Mouse (Mus musculus) left cerebral cortex, adult 2 months (tissue): ENCODE data around the gene Gm14597. TPM values are rescaled to one million over a fixed set of nuclear protein-coding genes. Genes with fewer than 3 reads are reported as not detected.
"Not testable (repeated sequence)": the region's sequence is repeated elsewhere in the genome, so short reads cannot be mapped to it uniquely, and the experiment has no call there.

Experiments
- DNase-seq, 2 experiments: peaks; one replicate each; pipeline ENCODE4 v3.0.0; 2021 to 2022; ENCODE audit warnings: low spot score in 2 of 2, mixed read lengths in 1 of 2; ENCODE audit errors: extremely low spot score in 1 of 2
- H3K27ac ChIP-seq: fragments of 200-600 bp; 2 replicates; pipeline ENCODE4 v1.8.1; 2022
- H3K4me3 ChIP-seq: fragments of 200-600 bp; 2 replicates; pipeline ENCODE4 v1.8.1; 2022
- CTCF ChIP-seq: fragments of 200-600 bp; IDR thresholded peaks from 2 replicates; pipeline ENCODE4 v1.8.1; 2022; ENCODE audit warnings: antibody characterized with exemption, mild to moderate bottlenecking, moderate library complexity
- intact Hi-C: fragments of 180-260 bp; cut with DNase I; formaldehyde crosslinking; loops from one replicate; pipeline ENCODE4 v1.15.1; 2025
- total RNA-seq, 2 experiments: library from RNA; stranded (reverse); gene quantifications; 2 replicates each; pipeline ENCODE4 v1.2.3; 2021

Gene Gm14597
- total RNA-seq, 2 experiments from 2014 or later, result not detected

DNA sequence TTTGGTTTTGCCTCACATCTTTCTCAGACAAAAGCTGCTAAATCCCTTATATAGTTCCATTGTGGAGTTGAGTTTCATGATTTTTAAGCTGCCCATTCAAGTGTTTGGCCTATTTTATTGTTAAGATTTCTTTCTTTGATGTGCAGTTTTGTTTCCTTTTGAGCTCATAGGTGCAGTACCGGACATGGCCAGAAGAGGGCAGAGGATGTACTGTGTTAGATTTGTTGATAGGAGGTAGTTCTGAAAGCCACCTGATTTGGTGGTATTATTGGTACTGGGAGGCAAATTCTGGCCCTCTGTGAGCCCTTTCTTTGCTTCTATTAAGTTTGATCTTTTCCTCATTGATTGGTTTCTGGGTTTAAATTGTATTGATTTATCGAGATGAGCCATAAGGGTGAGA is 8.8 kb downstream of the Gm14597 start:
- H3K27ac ChIP-seq, H3K4me3 ChIP-seq, intact Hi-C loops: not testable (repeated sequence)
- DNase-seq, result peak; percentile 13 to 57
- peak; percentile 48 for TF ChIP-seq CTCF

DNA sequence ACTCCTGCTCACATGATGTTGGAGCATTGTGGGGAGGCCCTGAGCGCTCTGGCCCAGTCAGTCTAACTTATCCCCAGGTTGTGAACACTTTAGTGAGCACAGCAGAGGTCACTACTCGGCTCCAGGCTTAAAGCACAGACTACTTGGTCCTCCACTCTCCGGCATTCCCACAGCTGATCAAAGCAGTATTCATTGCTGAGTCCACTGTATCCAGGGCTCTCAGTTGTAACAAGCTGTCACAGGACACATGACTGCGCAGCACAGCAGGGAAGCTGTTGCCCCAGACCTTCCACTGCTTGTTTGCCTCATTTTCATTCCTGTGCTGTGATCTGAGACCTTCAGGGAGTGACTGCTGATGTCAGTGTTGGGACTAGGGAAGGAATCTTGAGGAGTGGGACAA is 25.4 kb downstream of the Gm14597 start:
- DNase-seq, H3K4me3 ChIP-seq, intact Hi-C loops, H3K27ac ChIP-seq: not testable (repeated sequence)

DNA sequence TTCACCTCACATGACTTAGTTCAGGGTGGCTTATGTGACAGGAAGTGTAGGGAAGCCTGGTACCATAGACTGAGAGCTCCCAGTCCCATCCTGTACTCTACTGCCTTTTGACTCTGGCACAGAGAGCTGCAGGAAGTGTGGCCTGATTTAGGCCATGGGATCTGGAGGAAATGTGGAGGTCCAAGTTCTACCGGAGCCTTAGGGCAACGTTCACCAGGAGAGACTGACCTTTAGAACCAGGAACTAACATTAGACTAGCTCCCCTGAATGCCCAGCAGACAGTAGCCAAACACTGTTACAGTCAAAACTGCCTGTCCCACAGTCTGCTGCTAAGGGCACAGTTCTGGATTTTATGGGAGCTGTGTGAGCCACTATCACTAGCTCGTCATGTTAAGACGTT is 27.4 kb downstream of the Gm14597 start:
- intact Hi-C loops, H3K27ac ChIP-seq, DNase-seq, H3K4me3 ChIP-seq: not testable (repeated sequence)

DNA sequence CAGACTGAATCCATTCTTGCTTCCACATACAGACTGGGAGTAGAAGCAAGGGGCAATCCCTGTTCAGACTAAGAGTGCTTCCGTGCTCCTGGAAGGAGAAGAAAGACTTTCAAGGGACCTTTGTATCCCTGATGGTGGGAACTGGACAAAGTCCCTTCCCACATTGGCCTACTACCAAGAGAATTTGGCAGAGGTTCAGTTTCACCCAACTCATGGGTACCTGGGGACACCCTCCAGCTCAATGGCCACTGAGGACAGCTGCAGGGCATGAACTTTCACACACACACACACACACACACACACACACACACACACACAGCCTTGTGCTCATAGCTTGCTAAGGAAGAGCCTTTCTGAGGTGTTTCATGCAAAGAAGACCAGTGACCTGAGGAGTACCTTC is 29.5 kb downstream of the Gm14597 start:
- Histone ChIP-seq H3K4me3 (no peak overlapping the region), H3K27ac (no peak overlapping the region)
- no peak for TF ChIP-seq CTCF
- intact Hi-C loops, result no loop called here
- no peak for DNase-seq

Other genes with a start within 250 kb of the Gm14597 start
- 10 to 100 TPM; 14.2 to 15.3 TPM for gene Mospd1, start 238.5 kb downstream of the Gm14597 start, total RNA-seq
- gene Etd, start 174.1 kb downstream of the Gm14597 start, total RNA-seq, result not detected
- 100 to 1,000 TPM; 251 to 262 TPM for gene Rtl8c, start 947 bp downstream of the Gm14597 start, total RNA-seq
- 100 to 1,000 TPM; 259 to 384 TPM for gene Rtl8a, start 34.7 kb upstream of the Gm14597 start, total RNA-seq
- gene Rtl8b, start 61.4 kb upstream of the Gm14597 start, total RNA-seq, result 100 to 1,000 TPM; 242 to 268 TPM
- gene 4930502E18Rik, start 115.8 kb upstream of the Gm14597 start, total RNA-seq, result under 1 TPM in 1 of 2 experiments, not detected in 1; 0.25 TPM
- not detected for gene 1700013H16Rik, start 148.9 kb upstream of the Gm14597 start, total RNA-seq
- gene Zfp36l3, start 167.4 kb upstream of the Gm14597 start, total RNA-seq, result not detected
- 1 to 10 TPM; 1.2 TPM for gene Xlr, start 188.7 kb upstream of the Gm14597 start, total RNA-seq